Mouse (Mus musculus): ENCODE results near the gene Afap1l2. TPM values are rescaled to one million over a fixed set of nuclear protein-coding genes. Genes with fewer than 3 reads are reported as not detected.

Gene Afap1l2
- polyA plus RNA-seq, 1 experiment, result 2.3 TPM

DNA sequence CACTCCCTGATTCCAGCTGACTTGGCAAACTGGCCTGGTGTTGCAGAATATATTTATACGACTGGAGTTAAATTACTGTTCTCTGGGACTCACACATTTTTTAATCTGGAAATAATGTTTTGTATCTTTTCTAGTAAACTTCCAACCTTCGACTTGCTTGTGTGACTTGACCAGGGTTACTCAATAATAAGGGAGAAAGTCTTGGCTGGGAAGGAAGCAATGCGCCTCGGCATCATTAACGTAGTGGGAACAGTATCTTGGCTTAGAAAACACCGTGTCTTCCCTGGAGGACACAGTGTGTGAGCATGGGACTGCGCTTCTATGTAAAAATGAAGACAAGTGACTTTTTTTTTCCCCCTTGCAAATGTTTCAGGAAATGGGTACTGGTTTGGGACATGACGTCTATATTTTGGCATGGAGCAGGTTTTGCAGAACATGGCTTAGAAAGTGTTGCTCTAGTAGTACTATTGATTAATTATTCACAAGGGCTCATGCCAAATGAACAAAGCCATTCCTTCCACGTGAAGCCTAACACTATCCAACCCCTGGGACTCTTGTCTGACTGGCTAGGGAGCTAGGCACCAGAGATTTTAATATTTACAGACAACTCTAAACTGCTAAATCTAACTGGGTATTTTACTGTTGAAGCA, 39.8 kb upstream of the Afap1l2 start:
- TF ChIP-seq CTCF (IDR thresholded peaks at IDR 0.05; ENCODE audit: extremely low read depth, insufficient read length, insufficient replicate concordance, low read depth, low read length) (no peak), POLR2A (IDR thresholded peaks at IDR 0.05; ENCODE audit: low read depth, low read length) (no peak)
- WGBS, result 78% methylated on average over 9 of the region's 9 CpGs
- H3K27ac ChIP-seq (ENCODE audit: insufficient read depth, low read depth, low read length), result no peak overlapping the region
- peaks cover 23% of the 10 kb centered on the region for H3K36me3 ChIP-seq (ENCODE audit: control insufficient read depth, insufficient read depth, low read length)
- no peaks in the 10 kb centered on the region for H3K4me1 ChIP-seq (ENCODE audit: control insufficient read depth, insufficient read depth, insufficient read length, low read length)
- H3K4me3 ChIP-seq (ENCODE audit: low read depth, low read length), result no peak overlapping the region
- no peaks in the 10 kb centered on the region for H3K27me3 ChIP-seq (ENCODE audit: control insufficient read depth, insufficient read depth, low read length)

DNA sequence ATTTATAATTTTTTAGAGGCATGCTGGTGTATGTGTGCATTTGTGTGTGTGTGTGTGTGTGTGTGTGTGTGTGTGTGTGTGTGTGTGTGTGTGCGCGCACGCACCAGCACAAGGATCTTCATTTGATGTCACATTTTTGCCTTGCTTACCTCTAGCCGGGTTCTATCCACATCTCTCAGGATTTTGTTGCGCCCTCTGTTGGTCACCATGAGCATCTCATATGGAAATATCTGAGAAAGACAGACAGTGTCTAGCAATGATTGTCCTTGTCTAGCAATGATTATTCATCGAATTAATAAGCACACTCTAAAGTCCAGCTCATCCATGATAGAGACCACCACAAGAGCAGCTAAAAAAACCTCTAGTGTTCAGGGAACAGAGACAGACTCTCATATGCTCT, 31.2 kb upstream of the Afap1l2 start:
- no peak overlapping the region for H3K4me3 ChIP-seq (ENCODE audit: low read depth, low read length)
- H3K27ac ChIP-seq (ENCODE audit: insufficient read depth, low read depth, low read length), result no peak overlapping the region
- no peak for TF ChIP-seq CTCF (IDR thresholded peaks at IDR 0.05; ENCODE audit: extremely low read depth, insufficient read length, insufficient replicate concordance, low read depth, low read length)
- no peak for TF ChIP-seq POLR2A (IDR thresholded peaks at IDR 0.05; ENCODE audit: low read depth, low read length)
- 66% methylated on average over 6 of the region's 6 CpGs for WGBS
- no peaks in the 10 kb centered on the region for H3K4me1 ChIP-seq (ENCODE audit: control insufficient read depth, insufficient read depth, insufficient read length, low read length)
- peaks cover 29% of the 10 kb centered on the region for H3K36me3 ChIP-seq (ENCODE audit: control insufficient read depth, insufficient read depth, low read length)
- H3K27me3 ChIP-seq (ENCODE audit: control insufficient read depth, insufficient read depth, low read length), result no peaks in the 10 kb centered on the region

DNA sequence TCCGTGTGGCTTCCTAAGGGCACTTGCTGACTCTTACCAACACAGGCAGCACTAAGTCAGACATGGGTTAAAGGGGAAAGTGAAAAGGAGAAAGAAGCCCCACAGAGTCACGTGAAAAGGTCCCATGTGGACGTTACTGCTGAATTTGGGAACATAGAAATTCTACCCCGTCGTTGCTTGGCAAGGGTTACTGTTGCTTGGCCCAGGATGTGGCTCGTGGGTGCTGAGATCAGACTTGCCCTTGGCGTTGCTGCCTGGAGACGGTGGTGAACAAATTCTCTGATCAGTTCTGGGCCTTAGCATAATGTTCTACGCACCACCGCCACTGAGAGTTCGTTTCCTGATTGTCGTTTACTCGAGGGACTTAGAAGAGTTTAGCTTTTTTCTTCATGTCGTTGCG, 28.8 kb upstream of the Afap1l2 start:
- Histone ChIP-seq H3K4me3 (ENCODE audit: low read depth, low read length) (no peak overlapping the region), H3K27me3 (ENCODE audit: control insufficient read depth, insufficient read depth, low read length) (no peaks in the 10 kb centered on the region), H3K36me3 (ENCODE audit: control insufficient read depth, insufficient read depth, low read length) (peaks cover 19% of the 10 kb centered on the region), H3K4me1 (ENCODE audit: control insufficient read depth, insufficient read depth, insufficient read length, low read length) (no peaks in the 10 kb centered on the region), H3K27ac (ENCODE audit: insufficient read depth, low read depth, low read length) (no peak overlapping the region)
- 89% methylated on average over 15 of the region's 15 CpGs for WGBS
- no peak for TF ChIP-seq CTCF (IDR thresholded peaks at IDR 0.05; ENCODE audit: extremely low read depth, insufficient read length, insufficient replicate concordance, low read depth, low read length)
- no peak for TF ChIP-seq POLR2A (IDR thresholded peaks at IDR 0.05; ENCODE audit: low read depth, low read length)

DNA sequence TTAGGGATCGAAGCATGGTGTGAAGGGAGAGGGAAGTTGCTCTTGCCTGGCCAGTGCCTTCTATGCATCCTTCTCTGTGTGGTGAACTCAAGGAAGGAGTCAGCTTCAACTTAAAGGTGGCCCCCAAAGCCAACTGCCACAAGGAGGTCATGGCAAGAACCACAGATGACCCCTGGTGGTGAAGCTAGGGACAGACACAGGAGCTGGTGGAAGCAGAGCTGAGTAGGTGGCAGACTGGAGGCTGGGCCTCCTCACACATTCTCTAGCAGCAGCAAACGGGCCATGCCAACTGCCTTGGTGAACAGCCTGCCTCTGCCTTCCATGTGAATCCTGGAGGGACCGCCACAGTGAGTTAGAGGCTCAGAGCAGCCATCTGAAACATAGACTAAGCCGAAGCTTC, 23.6 kb upstream of the Afap1l2 start:
- no peak for TF ChIP-seq POLR2A (IDR thresholded peaks at IDR 0.05; ENCODE audit: low read depth, low read length)
- peak; percentile 49; the same call in 1 of the 2 replicates for TF ChIP-seq CTCF (IDR thresholded peaks at IDR 0.05; ENCODE audit: extremely low read depth, insufficient read length, insufficient replicate concordance, low read depth, low read length)
- Histone ChIP-seq H3K27me3 (ENCODE audit: control insufficient read depth, insufficient read depth, low read length) (no peaks in the 10 kb centered on the region), H3K4me3 (ENCODE audit: low read depth, low read length) (no peak overlapping the region), H3K27ac (ENCODE audit: insufficient read depth, low read depth, low read length) (no peak overlapping the region), H3K36me3 (ENCODE audit: control insufficient read depth, insufficient read depth, low read length) (peaks cover 9% of the 10 kb centered on the region; the same call in 1 of the 2 replicates), H3K4me1 (ENCODE audit: control insufficient read depth, insufficient read depth, insufficient read length, low read length) (no peaks in the 10 kb centered on the region)
- WGBS, result 71% methylated on average over 4 of the region's 4 CpGs

DNA sequence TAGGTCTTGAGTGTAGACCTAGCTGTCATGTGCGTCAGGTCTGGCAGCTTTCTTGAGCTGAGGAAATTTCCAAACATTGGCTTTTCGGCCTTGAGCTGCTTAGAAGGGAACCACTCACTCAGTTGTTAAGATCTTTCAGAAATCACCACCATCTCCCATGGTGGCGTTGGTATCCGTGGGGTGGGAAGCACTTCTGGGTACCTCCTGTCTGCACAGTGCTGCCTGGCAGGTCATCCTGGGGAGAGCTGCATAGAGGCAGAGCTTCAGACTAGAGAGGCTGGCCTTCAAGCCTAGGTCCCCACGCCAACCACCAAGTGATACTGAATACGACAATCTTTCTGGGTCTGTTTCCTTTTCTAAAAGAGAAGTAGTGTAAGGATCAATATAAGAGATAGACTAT, 21.4 kb upstream of the Afap1l2 start:
- Histone ChIP-seq H3K27ac (ENCODE audit: insufficient read depth, low read depth, low read length) (no peak overlapping the region), H3K4me1 (ENCODE audit: control insufficient read depth, insufficient read depth, insufficient read length, low read length) (no peaks in the 10 kb centered on the region), H3K4me3 (ENCODE audit: low read depth, low read length) (no peak overlapping the region), H3K27me3 (ENCODE audit: control insufficient read depth, insufficient read depth, low read length) (no peaks in the 10 kb centered on the region), H3K36me3 (ENCODE audit: control insufficient read depth, insufficient read depth, low read length) (no peaks in the 10 kb centered on the region)
- TF ChIP-seq CTCF (IDR thresholded peaks at IDR 0.05; ENCODE audit: extremely low read depth, insufficient read length, insufficient replicate concordance, low read depth, low read length), result no peak
- no peak for TF ChIP-seq POLR2A (IDR thresholded peaks at IDR 0.05; ENCODE audit: low read depth, low read length)
- 89% methylated on average over 6 of the region's 6 CpGs for WGBS

DNA sequence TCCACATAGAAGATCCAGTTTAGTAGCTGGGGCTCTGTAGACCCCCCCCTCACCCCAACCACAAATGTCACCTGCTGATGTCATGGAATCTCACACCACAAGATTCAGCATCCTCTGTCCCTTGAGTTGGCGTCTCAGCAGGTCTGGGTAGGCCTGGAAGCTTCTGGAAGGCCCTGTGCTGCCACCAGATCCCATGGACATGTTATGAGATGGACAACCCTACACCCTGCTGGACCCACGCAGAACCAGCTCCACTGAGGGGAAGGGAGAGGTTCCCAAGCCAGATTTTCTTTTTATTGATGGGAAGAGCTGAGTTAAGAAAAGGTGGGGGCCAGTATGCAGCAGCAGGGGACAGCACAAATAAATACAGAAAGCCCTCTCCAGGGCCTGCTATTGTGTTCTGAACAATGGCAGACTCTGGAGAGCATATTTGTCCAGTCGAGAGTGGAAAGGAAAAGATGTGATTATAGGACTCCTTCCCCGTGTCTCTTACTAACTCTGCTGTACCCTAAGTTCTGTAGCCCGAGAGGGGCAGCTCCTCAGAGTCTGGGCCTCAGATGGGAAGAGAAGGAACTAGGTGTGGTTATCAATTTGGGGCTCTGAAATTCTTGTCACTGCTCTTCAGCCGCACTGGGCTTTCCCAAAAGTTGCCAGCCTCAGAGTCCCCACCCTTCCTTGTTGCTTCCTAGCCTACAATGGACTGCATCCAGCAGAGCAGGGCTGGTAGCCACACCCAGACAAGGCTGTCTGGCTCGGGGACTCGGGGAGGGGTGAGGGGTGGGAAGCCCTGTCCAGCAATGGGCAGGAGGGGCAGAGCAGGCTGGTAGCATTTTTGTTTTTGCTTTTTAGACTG, 20.5 kb upstream of the Afap1l2 start:
- WGBS, result 49% methylated on average over 8 of the region's 8 CpGs
- Histone ChIP-seq H3K4me3 (ENCODE audit: low read depth, low read length) (no peak overlapping the region), H3K27me3 (ENCODE audit: control insufficient read depth, insufficient read depth, low read length) (no peaks in the 10 kb centered on the region), H3K27ac (ENCODE audit: insufficient read depth, low read depth, low read length) (no peak overlapping the region), H3K4me1 (ENCODE audit: control insufficient read depth, insufficient read depth, insufficient read length, low read length) (no peaks in the 10 kb centered on the region), H3K36me3 (ENCODE audit: control insufficient read depth, insufficient read depth, low read length) (no peaks in the 10 kb centered on the region)
- TF ChIP-seq CTCF (IDR thresholded peaks at IDR 0.05; ENCODE audit: extremely low read depth, insufficient read length, insufficient replicate concordance, low read depth, low read length) (no peak), POLR2A (IDR thresholded peaks at IDR 0.05; ENCODE audit: low read depth, low read length) (no peak)

DNA sequence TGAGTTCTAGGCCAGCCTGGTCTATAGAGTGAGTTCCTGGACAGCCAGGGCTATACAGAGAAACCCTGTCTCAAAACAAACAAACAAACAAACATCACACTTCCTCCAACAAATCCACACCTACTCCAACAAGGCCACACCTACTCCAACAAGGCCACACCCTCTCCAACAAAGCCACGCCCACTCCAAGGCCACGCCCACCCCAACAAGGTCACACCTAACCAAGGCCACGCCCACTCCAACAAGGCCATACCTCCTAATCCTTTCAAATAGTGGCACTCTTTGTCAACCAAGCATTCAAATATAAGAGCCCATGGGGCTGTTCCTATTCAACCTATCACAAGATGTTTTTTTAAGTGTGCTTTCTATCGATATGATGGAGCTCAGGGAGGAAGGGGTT, 18.5 kb upstream of the Afap1l2 start:
- TF ChIP-seq CTCF (IDR thresholded peaks at IDR 0.05; ENCODE audit: extremely low read depth, insufficient read length, insufficient replicate concordance, low read depth, low read length) (no peak), POLR2A (IDR thresholded peaks at IDR 0.05; ENCODE audit: low read depth, low read length) (no peak)
- Histone ChIP-seq H3K27ac (ENCODE audit: insufficient read depth, low read depth, low read length) (no peak overlapping the region), H3K36me3 (ENCODE audit: control insufficient read depth, insufficient read depth, low read length) (no peaks in the 10 kb centered on the region), H3K4me3 (ENCODE audit: low read depth, low read length) (no peak overlapping the region), H3K4me1 (ENCODE audit: control insufficient read depth, insufficient read depth, insufficient read length, low read length) (no peaks in the 10 kb centered on the region), H3K27me3 (ENCODE audit: control insufficient read depth, insufficient read depth, low read length) (no peaks in the 10 kb centered on the region)
- 69% methylated on average over 4 of the region's 4 CpGs for WGBS

Data from small intestine, adult 2 months (tissue).